Mouse (Mus musculus) neural tube, embryonic 14.5 days (tissue): ENCODE measurements at regions not wholly inside any gene's neighbourhood (a gene's known extent, or its start where the extent isn't known, plus 50 kb on each side); places are given as distances from the start of the nearest gene placed in this dataset.

Experiments
- ATAC-seq: fragments of 200-750 bp; cut with Nextera tagmentation; 2 replicates; pipeline ENCODE4 v1.8.0; 2017; ENCODE audit warnings: low read depth, mild to moderate bottlenecking, moderate TSS enrichment, moderate library complexity
- H3K27ac ChIP-seq: fragments of 300-500 bp; sonication (generic); 2 replicates; pipeline ENCODE4 v1.5.1; 2014; ENCODE audit warnings: low read depth, mild to moderate bottlenecking, control low read depth, low read length, moderate library complexity, mixed read lengths
- H3K27me3 ChIP-seq: fragments of 300-500 bp; sonication (generic); 2 replicates; pipeline ENCODE4 v1.6.1; 2014; ENCODE audit warnings: low read length; ENCODE audit not compliant: control insufficient read depth, insufficient read depth
- H3K36me3 ChIP-seq: fragments of 300-500 bp; sonication (generic); 2 replicates; pipeline ENCODE4 v1.6.1; 2014; ENCODE audit warnings: low read length, mixed read lengths; ENCODE audit not compliant: control insufficient read depth, insufficient read depth
- H3K4me1 ChIP-seq: fragments of 300-500 bp; sonication (generic); 2 replicates; pipeline ENCODE4 v1.6.1; 2014; ENCODE audit warnings: low read length; ENCODE audit not compliant: control insufficient read depth, insufficient read depth
- H3K4me2 ChIP-seq: fragments of 300-500 bp; sonication (generic); 2 replicates; pipeline ENCODE4 v1.6.1; 2014; ENCODE audit warnings: mild to moderate bottlenecking, low read depth, low read length, control low read depth
- H3K4me3 ChIP-seq: fragments of 300-500 bp; sonication (generic); 2 replicates; pipeline ENCODE4 v1.5.1; 2014; ENCODE audit warnings: low read depth, low read length, control low read depth, mixed read lengths
- H3K9ac ChIP-seq: fragments of 300-500 bp; sonication (generic); replicated peaks from 2 replicates; pipeline ENCODE4 v1.6.1; 2014; ENCODE audit warnings: low read depth, mild to moderate bottlenecking, control low read depth, low read length, mixed read lengths
- H3K9me3 ChIP-seq: fragments of 300-500 bp; sonication (generic); 2 replicates; pipeline ENCODE4 v1.6.1; 2016; ENCODE audit warnings: low read length; ENCODE audit not compliant: control insufficient read depth
- WGBS: fragments of 180-500 bp; shearing (Covaris S2); extraction: QIAGEN DNeasy Blood & Tissue Kit; methylation state at CpG from one replicate; pipeline ENCODE4 v1.1.7; 2014; 5-methylcytosine and 5-hydroxymethylcytosine counted together

DNA sequence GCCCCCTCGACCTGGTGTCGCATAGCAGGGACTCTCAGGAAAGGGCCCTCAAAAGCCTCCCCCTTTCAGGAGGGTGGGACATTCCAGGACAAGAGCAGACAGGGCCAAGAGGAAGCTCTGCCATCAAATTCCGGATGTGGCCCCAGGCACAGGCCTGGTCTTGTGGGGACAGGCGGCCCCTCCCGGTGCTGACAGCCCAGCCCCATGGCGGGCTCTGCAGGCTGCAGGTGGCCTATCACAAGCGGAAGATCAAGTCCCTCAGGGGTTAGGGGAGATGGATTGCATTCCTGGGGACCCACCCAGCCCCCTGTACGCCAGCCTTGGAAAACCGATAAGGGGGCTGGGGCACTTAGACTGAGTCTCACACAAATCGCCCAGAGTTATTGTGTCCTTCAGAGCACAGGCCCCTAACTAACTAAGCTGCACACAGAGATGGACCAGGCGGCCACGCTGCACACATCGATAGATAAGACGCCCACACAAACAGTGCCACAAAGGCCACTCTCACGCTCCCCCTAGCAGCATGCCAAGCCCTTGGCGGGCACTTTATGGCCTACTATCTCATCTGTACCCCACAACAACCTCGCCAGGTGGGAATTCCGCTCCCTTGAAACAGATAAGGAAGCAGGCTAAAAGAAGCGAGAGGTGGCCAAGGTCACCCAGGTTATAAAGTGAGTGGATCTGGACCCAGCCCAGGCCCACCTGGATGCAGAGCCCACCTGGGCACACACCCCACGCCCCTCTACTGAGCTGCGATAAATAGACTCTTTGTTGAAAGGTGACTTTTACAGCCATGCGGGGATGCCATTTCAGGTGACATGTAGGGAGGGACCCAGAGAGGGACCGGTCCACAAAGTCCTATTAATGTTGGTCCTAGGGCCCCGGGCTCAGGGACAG, 55.5 kb downstream of the Gm5294 start:
- ATAC-seq, result no peak
- Histone ChIP-seq H3K27me3 (no peaks in the 10 kb centered on the region), H3K9ac (no peak overlapping the region), H3K36me3 (no peaks in the 10 kb centered on the region), H3K27ac (no peak overlapping the region), H3K4me2 (no peak overlapping the region), H3K9me3 (no peaks in the 10 kb centered on the region), H3K4me1 (no peaks in the 10 kb centered on the region), H3K4me3 (no peak overlapping the region)
- WGBS, result 74% methylated on average over 24 of the region's 24 CpGs

DNA sequence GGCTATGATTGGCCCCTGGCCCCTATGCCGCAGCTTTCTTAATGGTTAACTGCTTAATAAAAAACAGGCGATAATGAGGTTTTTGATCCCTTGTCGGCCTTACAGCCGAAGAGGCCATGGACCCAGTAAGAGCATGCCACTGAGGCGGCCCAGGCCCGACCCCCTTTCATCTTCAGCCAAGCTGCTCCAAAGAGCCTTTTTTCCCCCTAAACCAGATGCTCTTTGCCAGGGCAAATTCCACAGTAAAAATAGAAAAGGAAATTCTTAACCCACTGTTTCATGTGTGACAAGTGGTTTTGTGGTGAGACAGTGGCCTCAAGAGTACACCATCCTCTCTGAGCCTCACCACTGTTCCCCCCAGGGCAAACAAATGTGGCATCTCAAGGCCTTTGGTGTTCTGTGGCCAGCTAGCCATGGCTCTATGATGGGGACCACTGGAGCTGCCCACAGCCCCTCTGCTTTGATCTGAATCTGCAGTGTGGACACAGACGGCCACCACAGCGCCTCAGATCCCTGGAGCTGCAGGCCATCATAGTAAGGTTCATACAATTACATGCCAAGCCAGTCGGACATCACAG, 61.9 kb downstream of the Gm5294 start:
- Histone ChIP-seq H3K4me2 (no peak overlapping the region), H3K36me3 (no peaks in the 10 kb centered on the region), H3K9me3 (no peaks in the 10 kb centered on the region), H3K27ac (no peak overlapping the region), H3K27me3 (no peaks in the 10 kb centered on the region), H3K9ac (no peak overlapping the region), H3K4me1 (no peaks in the 10 kb centered on the region), H3K4me3 (no peak overlapping the region)
- WGBS, result 53% methylated on average over 9 of the region's 9 CpGs
- no peak for ATAC-seq

DNA sequence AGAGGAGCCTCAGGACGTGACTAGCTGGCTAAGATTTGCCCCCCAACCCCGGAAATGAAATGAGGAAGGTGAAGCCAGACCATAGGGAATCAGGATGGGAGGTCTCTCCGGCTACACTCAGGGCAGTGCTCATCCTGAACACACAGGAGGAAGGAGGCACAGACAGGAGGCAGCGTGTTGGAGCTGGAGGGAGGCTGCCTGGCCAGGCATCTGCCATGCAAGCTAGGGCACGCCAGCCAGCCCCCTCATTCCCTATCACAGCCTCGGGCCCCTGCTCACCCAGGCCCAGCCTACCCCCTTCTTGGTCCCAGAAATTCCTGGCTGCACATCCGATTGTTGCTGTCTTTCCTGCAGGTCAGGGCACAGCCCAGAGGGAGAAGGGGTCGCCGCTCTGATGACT, 63.7 kb downstream of the Gm5294 start:
- 76% methylated on average over 9 of the region's 9 CpGs for WGBS
- Histone ChIP-seq H3K27me3 (no peaks in the 10 kb centered on the region), H3K36me3 (no peaks in the 10 kb centered on the region), H3K4me1 (no peaks in the 10 kb centered on the region), H3K27ac (no peak overlapping the region), H3K4me3 (no peak overlapping the region), H3K4me2 (no peak overlapping the region), H3K9me3 (no peaks in the 10 kb centered on the region), H3K9ac (no peak overlapping the region)
- ATAC-seq, result no peak

DNA sequence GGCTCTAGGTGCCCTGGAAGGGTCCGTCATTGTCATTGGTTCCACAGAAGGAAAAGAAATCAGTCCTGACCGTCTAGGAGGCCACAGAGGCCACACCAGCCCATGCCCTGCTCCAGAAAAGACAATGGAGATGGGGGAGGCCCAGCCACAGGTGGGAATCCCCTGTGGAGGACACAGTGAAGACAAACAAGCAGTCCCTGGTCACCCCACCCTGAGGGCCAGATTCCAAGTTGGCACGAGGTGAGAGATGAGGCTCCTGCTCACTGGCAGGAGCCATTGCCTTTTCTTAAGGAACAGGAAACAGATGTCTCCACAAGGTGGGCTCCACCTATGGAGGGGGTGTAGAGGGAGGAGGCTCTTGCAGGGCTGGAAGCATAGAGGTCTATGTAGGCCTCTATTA, 66.0 kb downstream of the Gm5294 start:
- Histone ChIP-seq H3K27me3 (no peaks in the 10 kb centered on the region), H3K36me3 (no peaks in the 10 kb centered on the region), H3K9me3 (no peaks in the 10 kb centered on the region), H3K4me2 (no peak overlapping the region), H3K27ac (no peak overlapping the region), H3K9ac (no peak overlapping the region), H3K4me3 (no peak overlapping the region), H3K4me1 (no peaks in the 10 kb centered on the region)
- 78% methylated on average over 3 of the region's 3 CpGs for WGBS
- no peak for ATAC-seq

DNA sequence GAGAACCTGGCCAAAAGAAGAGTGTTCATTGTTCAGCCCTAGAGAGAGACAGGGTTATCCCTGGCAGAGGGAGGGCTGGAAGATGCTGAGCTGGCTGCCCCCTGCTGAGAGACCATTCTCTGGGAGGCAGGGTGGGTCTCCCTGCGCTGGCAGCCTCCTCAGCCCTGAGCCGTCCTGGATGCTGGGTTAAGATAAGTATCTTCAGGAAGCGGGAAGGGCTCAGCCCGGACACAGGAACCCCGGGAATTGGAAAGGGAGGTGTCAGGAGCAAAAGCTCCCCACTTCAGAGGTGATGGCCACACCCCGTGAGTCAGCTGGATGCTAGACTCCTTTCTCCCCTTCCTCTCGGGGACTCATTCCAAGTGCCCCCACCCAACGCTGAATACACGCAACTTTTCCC, 68.9 kb downstream of the Gm5294 start:
- no peaks in the 10 kb centered on the region for H3K27me3 ChIP-seq
- H3K4me2 ChIP-seq, result no peak overlapping the region
- H3K4me1 ChIP-seq, result no peaks in the 10 kb centered on the region
- no peak for ATAC-seq
- H3K36me3 ChIP-seq, result no peaks in the 10 kb centered on the region
- no peaks in the 10 kb centered on the region for H3K9me3 ChIP-seq
- H3K27ac ChIP-seq, result no peak overlapping the region
- WGBS, result 69% methylated on average over 9 of the region's 9 CpGs
- no peak overlapping the region for H3K9ac ChIP-seq
- no peak overlapping the region for H3K4me3 ChIP-seq

DNA sequence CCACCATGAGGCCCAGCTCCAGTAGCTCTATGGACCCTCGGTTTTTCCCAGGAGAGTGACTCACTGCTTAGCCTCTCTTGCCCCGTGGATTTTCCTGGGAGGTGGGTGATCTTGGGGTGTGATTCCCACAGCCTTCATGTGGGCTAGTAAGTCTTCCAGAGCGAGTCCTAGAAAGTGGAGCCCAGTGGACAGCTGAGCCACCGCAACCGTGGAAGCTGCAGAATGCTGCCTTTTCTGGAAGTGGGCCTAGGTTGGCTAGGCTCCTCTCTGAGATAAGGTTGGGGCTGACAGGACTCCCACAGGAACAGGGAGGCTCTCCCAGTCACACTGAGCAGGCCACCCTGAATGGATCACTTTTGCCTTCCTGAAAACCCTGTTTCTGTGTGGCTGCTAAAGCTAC, 69.9 kb downstream of the Gm5294 start:
- H3K4me3 ChIP-seq, result no peak overlapping the region
- H3K9me3 ChIP-seq, result no peaks in the 10 kb centered on the region
- ATAC-seq, result no peak
- WGBS, result 83% methylated on average over 5 of the region's 5 CpGs
- H3K27ac ChIP-seq, result no peak overlapping the region
- H3K4me1 ChIP-seq, result no peaks in the 10 kb centered on the region
- H3K27me3 ChIP-seq, result no peaks in the 10 kb centered on the region
- H3K9ac ChIP-seq, result no peak overlapping the region
- H3K36me3 ChIP-seq, result no peaks in the 10 kb centered on the region
- H3K4me2 ChIP-seq, result no peak overlapping the region

DNA sequence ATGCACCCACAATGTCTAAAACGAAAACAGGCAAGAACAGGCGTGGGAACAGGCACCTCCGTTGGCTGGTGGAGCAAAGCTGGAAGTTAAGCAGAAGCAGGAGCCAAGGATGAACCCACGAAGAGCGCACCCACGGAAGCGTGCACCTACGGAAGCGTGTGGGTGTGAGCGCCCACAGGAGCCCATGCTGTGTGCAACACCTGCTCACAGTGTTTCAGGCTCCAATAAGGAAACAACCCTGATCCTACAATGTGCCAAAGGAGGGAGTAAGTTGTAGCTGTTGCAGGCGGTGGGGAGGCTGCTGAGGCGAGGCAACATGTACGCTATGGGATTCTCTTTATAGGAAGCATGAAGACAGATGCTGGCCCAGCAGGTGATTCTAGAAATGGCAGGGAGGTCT, 74.6 kb downstream of the Gm5294 start:
- no peak for ATAC-seq
- 93% methylated on average over 13 of the region's 13 CpGs for WGBS

DNA sequence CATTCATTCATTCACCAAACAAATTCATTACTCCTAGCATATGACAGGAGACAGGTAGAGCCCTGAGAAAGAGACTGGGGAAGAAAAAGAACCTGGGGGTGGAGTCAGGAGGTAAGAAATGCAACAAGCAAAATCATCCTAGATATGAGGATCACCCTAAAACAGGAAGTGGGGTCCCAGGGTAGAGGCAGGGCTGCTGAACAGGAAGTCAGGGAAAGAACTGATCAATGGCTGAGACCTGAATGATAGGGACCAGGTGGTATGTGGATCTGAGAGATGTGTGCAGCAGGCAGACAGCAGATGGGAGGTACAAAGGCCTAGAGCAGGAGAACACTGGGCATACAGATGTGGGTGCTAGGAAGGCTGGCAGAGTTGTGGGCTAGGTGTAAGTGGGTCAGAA, 77.4 kb downstream of the Gm5294 start:
- H3K4me3 ChIP-seq, result no peak overlapping the region
- H3K27me3 ChIP-seq, result no peaks in the 10 kb centered on the region
- no peaks in the 10 kb centered on the region for H3K4me1 ChIP-seq
- no peak overlapping the region for H3K4me2 ChIP-seq
- ATAC-seq, result no peak
- H3K9me3 ChIP-seq, result no peaks in the 10 kb centered on the region
- H3K27ac ChIP-seq, result no peak overlapping the region
- no peaks in the 10 kb centered on the region for H3K36me3 ChIP-seq
- no peak overlapping the region for H3K9ac ChIP-seq

More for the DNA sequence above, 74.6 kb downstream of the Gm5294 start:
- H3K9me3 ChIP-seq, result no peaks in the 10 kb centered on the region
- no peak overlapping the region for H3K27ac ChIP-seq
- H3K4me1 ChIP-seq, result no peaks in the 10 kb centered on the region
- H3K9ac ChIP-seq, result no peak overlapping the region
- no peak overlapping the region for H3K4me3 ChIP-seq
- H3K4me2 ChIP-seq, result no peak overlapping the region
- no peaks in the 10 kb centered on the region for H3K27me3 ChIP-seq
- H3K36me3 ChIP-seq, result no peaks in the 10 kb centered on the region

DNA sequence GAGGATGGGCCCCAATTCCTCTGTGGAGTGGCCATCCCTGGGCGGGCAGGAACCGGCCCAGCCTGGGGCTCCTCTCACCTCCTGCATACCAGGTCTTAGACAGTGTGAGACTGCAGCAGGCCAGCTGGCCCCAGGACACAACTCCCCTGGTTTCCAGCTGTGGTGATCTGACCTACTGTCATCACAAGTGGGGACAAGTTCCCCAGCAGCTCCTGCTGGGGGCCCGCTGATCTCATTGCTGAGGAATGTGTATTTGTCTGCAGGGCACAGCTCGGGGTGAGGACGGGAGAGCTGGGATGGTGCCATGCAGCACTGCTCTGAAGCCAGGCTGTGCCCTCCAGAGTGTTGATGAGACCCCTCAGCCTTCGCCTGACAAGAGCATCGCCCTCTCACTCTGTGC, 78.6 kb downstream of the Gm5294 start:
- no peaks in the 10 kb centered on the region for H3K9me3 ChIP-seq
- 61% methylated on average over 7 of the region's 7 CpGs for WGBS
- no peak overlapping the region for H3K4me2 ChIP-seq
- no peak overlapping the region for H3K4me3 ChIP-seq
- H3K36me3 ChIP-seq, result no peaks in the 10 kb centered on the region
- H3K27me3 ChIP-seq, result no peaks in the 10 kb centered on the region
- ATAC-seq, result no peak
- no peak overlapping the region for H3K27ac ChIP-seq
- H3K4me1 ChIP-seq, result no peaks in the 10 kb centered on the region
- H3K9ac ChIP-seq, result no peak overlapping the region
